Mouse (Mus musculus): ENCODE measurements around the gene Rusc2. TPM values are rescaled to one million over a fixed set of nuclear protein-coding genes. Genes with fewer than 3 reads are reported as not detected.

Rusc2 gene
- total RNA-seq, 1 experiment: 19.0 TPM

GRCm38 (mm10) chr4:43432832-43433231 lies 51.1 kb downstream of the Rusc2 start:
- in situ Hi-C loops (cut with MboI; ENCODE audit: low sequenced_read_pairs in 2 of 2, unreplicated experiment in 2 of 2): loop anchor here in 1 of 2 experiments (5.0 kb wide), 1 partner anchor 54 kb away; no protein-coding TSS in a partner anchor
- DNase-seq (ENCODE audit: low read depth, low spot score): no peak
- no peaks in the 10 kb centered on the region for H3K9me3 ChIP-seq (ENCODE audit: control insufficient read depth, insufficient read depth, low read depth, low read length)
- no peak overlapping the region for H3K27ac ChIP-seq (ENCODE audit: insufficient read depth, low read depth, low read length, poor library complexity, severe bottlenecking)
- H3K36me3 ChIP-seq (ENCODE audit: control insufficient read depth, insufficient read depth, low read length, poor library complexity, severe bottlenecking): no peaks in the 10 kb centered on the region
- TF ChIP-seq HCFC1 (IDR thresholded peaks at IDR 0.05; ENCODE audit: borderline replicate concordance, insufficient read depth, low read length): no peak
- TF ChIP-seq ZNF384 (IDR thresholded peaks at IDR 0.05; ENCODE audit: low read depth, low read length): no peak
- no peak overlapping the region for H3K4me3 ChIP-seq (ENCODE audit: insufficient read depth in 1 of 2, low read depth in 1 of 2, low read length in 2 of 2, poor library complexity in 1 of 2, severe bottlenecking in 1 of 2)
- H3K9ac ChIP-seq (ENCODE audit: insufficient read depth, low read depth, low read length, poor library complexity, severe bottlenecking): no peak overlapping the region
- peaks cover 0 to 10% of the 10 kb centered on the region in 2 experiments; a peak in 2 of 4 replicates for H3K4me1 ChIP-seq (ENCODE audit: control insufficient read depth in 2 of 2, insufficient read depth in 2 of 2, low read length in 2 of 2, poor library complexity in 1 of 2)

- peaks cover 6% of the 10 kb centered on the region; the same call in 1 of the 2 replicates for H3K36me3 ChIP-seq (ENCODE audit: control insufficient read depth, insufficient read depth, low read length, poor library complexity, severe bottlenecking)
Observed at GRCm38 (mm10) chr4:43441639-43442038, 59.9 kb downstream of the Rusc2 start, which contains the start of gene Tesk1. Gene Tesk1 (plus strand): TSS chr4:43441939.

GRCm38 (mm10) chr4:43442044-43442443 lies 60.3 kb downstream of the Rusc2 start:
- TF ChIP-seq HCFC1 (IDR thresholded peaks at IDR 0.05; ENCODE audit: borderline replicate concordance, insufficient read depth, low read length) (peak; percentile 46; the same call in 1 of the 2 replicates), MAFK (IDR thresholded peaks at IDR 0.05; ENCODE audit: insufficient read depth, low read depth, low read length) (no peak), CHD2 (IDR thresholded peaks at IDR 0.05; ENCODE audit: low read depth, low read length) (no peak), ZC3H11A (IDR thresholded peaks at IDR 0.05; ENCODE audit: borderline replicate concordance, low read depth, low read length) (peak; percentile 50; the same call in 1 of the 2 replicates), ZNF384 (IDR thresholded peaks at IDR 0.05; ENCODE audit: low read depth, low read length) (no peak)
- DNase-seq (ENCODE audit: low read depth, low spot score): peak; percentile 99
- in situ Hi-C loops (cut with MboI; ENCODE audit: low sequenced_read_pairs in 2 of 2, unreplicated experiment in 2 of 2): no loop called here
- peak overlapping the region; percentile 79 to 81 for H3K4me3 ChIP-seq (ENCODE audit: insufficient read depth in 1 of 2, low read depth in 1 of 2, low read length in 2 of 2, poor library complexity in 1 of 2, severe bottlenecking in 1 of 2)
- no peaks in the 10 kb centered on the region for H3K9me3 ChIP-seq (ENCODE audit: control insufficient read depth, insufficient read depth, low read depth, low read length)
- H3K36me3 ChIP-seq (ENCODE audit: control insufficient read depth, insufficient read depth, low read length, poor library complexity, severe bottlenecking): peaks cover 10% of the 10 kb centered on the region; the same call in 1 of the 2 replicates
- peaks cover 0 to 3% of the 10 kb centered on the region in 2 experiments; a peak in 1 of 4 replicates for H3K4me1 ChIP-seq (ENCODE audit: control insufficient read depth in 2 of 2, insufficient read depth in 2 of 2, low read length in 2 of 2, poor library complexity in 1 of 2)
- peak overlapping the region; percentile 72 for H3K9ac ChIP-seq (ENCODE audit: insufficient read depth, low read depth, low read length, poor library complexity, severe bottlenecking)
- H3K27ac ChIP-seq (ENCODE audit: insufficient read depth, low read depth, low read length, poor library complexity, severe bottlenecking): peak overlapping the region; percentile 55; the same call in 1 of the 2 replicates

More at GRCm38 (mm10) chr4:43441639-43442038, 59.9 kb downstream of the Rusc2 start, which contains the start of gene Tesk1:
- H3K4me1 ChIP-seq (ENCODE audit: control insufficient read depth in 2 of 2, insufficient read depth in 2 of 2, low read length in 2 of 2, poor library complexity in 1 of 2): peaks cover 0 to 3% of the 10 kb centered on the region in 2 experiments; a peak in 1 of 4 replicates
- DNase-seq (ENCODE audit: low read depth, low spot score): no peak
- peak within 1 kb of the TSS; percentile 79 to 81 for H3K4me3 ChIP-seq (ENCODE audit: insufficient read depth in 1 of 2, low read depth in 1 of 2, low read length in 2 of 2, poor library complexity in 1 of 2, severe bottlenecking in 1 of 2)
- no peak for TF ChIP-seq HCFC1 (IDR thresholded peaks at IDR 0.05; ENCODE audit: borderline replicate concordance, insufficient read depth, low read length)
- TF ChIP-seq ZC3H11A (IDR thresholded peaks at IDR 0.05; ENCODE audit: borderline replicate concordance, low read depth, low read length): no peak
- TF ChIP-seq CHD2 (IDR thresholded peaks at IDR 0.05; ENCODE audit: low read depth, low read length): no peak
- TF ChIP-seq MAFK (IDR thresholded peaks at IDR 0.05; ENCODE audit: insufficient read depth, low read depth, low read length): no peak
- no peak for TF ChIP-seq ZNF384 (IDR thresholded peaks at IDR 0.05; ENCODE audit: low read depth, low read length)
- peak within 1 kb of the TSS; percentile 72 for H3K9ac ChIP-seq (ENCODE audit: insufficient read depth, low read depth, low read length, poor library complexity, severe bottlenecking)
- no peaks in the 10 kb centered on the region for H3K9me3 ChIP-seq (ENCODE audit: control insufficient read depth, insufficient read depth, low read depth, low read length)
- in situ Hi-C loops (cut with MboI; ENCODE audit: low sequenced_read_pairs in 2 of 2, unreplicated experiment in 2 of 2): no loop called here
- H3K27ac ChIP-seq (ENCODE audit: insufficient read depth, low read depth, low read length, poor library complexity, severe bottlenecking): peak within 1 kb of the TSS; percentile 55; the same call in 1 of the 2 replicates

- peaks cover 13% of the 10 kb centered on the region; the same call in 1 of the 2 replicates for H3K36me3 ChIP-seq (ENCODE audit: control insufficient read depth, insufficient read depth, low read length, poor library complexity, severe bottlenecking)
- TF ChIP-seq ZC3H11A (IDR thresholded peaks at IDR 0.05; ENCODE audit: borderline replicate concordance, low read depth, low read length) (no peak), CHD2 (IDR thresholded peaks at IDR 0.05; ENCODE audit: low read depth, low read length) (no peak), ZNF384 (IDR thresholded peaks at IDR 0.05; ENCODE audit: low read depth, low read length) (no peak), MAFK (IDR thresholded peaks at IDR 0.05; ENCODE audit: insufficient read depth, low read depth, low read length) (no peak), HCFC1 (IDR thresholded peaks at IDR 0.05; ENCODE audit: borderline replicate concordance, insufficient read depth, low read length) (no peak)
- peak overlapping the region; percentile 79 to 81 for H3K4me3 ChIP-seq (ENCODE audit: insufficient read depth in 1 of 2, low read depth in 1 of 2, low read length in 2 of 2, poor library complexity in 1 of 2, severe bottlenecking in 1 of 2)
- in situ Hi-C loops (cut with MboI; ENCODE audit: low sequenced_read_pairs in 2 of 2, unreplicated experiment in 2 of 2): no loop called here
- peak overlapping the region; percentile 55; the same call in 1 of the 2 replicates for H3K27ac ChIP-seq (ENCODE audit: insufficient read depth, low read depth, low read length, poor library complexity, severe bottlenecking)
- peak; percentile 41 for DNase-seq (ENCODE audit: low read depth, low spot score)
- peaks cover 0 to 3% of the 10 kb centered on the region in 2 experiments; a peak in 1 of 4 replicates for H3K4me1 ChIP-seq (ENCODE audit: control insufficient read depth in 2 of 2, insufficient read depth in 2 of 2, low read length in 2 of 2, poor library complexity in 1 of 2)
- H3K9ac ChIP-seq (ENCODE audit: insufficient read depth, low read depth, low read length, poor library complexity, severe bottlenecking): peak overlapping the region; percentile 83
- no peaks in the 10 kb centered on the region for H3K9me3 ChIP-seq (ENCODE audit: control insufficient read depth, insufficient read depth, low read depth, low read length)
Observed at GRCm38 (mm10) chr4:43442456-43443361, 60.9 kb downstream of the Rusc2 start.
